Mouse (Mus musculus) cerebellum, adult 11 months (tissue): ENCODE data around the gene Kcna7.
A peak's percentile ranks its signal among the peaks of the same experiment; 100 is the strongest.
"Not testable (repeated sequence)": the region's sequence is repeated elsewhere in the genome, so short reads cannot be mapped to it uniquely, and the experiment has no call there.

ENCODE experiments used
- DNase-seq: peaks from one replicate; pipeline ENCODE4 v3.0.0; 2022

The Kcna7 gene

DNA sequence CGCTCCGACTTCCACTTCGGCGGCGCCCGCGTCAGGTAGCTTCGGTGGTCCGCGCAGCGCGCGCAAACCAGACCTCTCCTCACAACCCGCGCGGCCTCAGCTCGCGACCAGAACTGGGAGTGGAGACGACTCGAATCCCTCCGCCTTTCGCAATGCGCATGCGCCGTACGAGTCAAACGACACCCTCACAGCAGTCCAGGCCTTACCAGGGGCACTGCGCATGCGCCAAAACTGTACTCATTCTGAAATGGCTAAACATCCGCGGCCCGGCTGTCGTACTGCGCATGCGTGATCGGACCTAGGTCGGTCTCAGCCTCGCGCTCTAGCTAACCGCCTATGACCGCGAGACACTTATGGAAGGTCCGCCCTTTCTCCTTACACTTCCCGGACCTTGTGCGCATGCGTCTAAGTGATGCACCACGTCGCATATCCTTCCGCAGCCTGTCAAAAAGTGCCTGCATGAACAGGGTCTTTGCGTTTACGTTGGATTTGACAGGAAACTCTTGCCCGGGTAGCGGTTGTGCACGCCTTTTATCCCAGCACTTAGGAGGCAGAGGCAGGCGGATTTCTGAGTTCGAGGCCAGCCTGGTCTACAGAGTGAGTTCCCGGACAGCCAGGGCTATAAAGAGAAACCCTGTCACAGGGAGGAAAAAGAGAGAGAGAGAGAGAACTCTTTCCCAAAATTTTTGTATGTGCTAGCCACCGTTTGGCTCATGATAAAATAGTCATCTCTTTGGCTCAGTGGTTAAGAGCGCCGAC, 9.7 kb upstream of the Kcna7 start, which contains the start of gene Snrnp70:
TSS of gene Snrnp70 (minus strand) at position 165 of the 759 bp plus-strand sequence.
- peak; percentile 100 for DNase-seq

DNA sequence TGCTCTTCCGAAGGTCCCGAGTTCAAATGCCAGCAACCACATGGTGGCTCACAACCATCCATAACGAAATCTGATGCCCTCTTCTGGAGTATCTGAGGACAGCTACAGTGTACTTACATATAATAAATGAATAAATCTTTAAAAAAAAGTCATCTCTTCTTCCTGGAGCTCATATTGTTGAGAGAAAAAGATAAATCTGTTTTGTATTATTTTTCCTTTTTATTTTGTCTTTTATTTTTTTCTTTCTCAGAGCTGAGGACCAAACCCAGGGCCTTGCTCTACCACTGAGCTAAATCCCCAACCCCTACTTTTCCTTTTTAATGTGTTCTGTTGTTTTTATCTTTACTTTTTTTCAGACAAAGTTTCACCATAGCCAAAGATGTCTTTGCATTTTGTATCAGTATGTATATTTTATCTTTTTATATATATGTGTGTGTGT, 9.1 kb upstream of the Kcna7 start:
- not testable (repeated sequence) for DNase-seq

- DNase-seq = no peak
Observed at GRCm38 (mm10) chr7:45396787-45397186, 8.7 kb upstream of the Kcna7 start.

DNA sequence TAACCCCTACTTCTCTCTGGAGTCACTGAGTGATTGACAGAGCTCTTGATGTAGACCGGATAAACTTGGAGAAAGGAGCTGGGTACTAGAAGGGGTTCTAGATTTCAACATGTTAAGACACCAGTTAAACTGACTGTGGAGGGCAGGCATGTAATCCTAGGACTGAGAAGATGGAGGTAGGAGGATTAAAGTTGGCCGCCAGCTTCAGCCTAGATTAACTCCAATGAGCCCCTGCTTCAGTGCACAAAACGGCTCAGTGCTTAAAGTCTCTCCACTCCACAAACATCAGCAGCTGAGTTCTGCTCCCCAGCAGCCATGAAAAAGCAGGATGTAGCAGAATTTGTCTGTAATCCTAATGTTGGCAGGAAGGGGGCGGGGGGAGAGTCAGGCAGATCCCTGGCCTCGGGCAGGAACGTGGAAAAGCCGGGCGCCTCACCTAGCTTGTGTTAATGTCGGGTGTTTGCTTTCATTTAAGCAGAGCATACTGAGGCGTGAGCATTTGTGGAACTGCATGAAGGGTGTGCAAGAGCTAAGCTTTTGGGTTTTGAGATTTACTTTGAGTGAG, 3.9 kb upstream of the Kcna7 start:
- DNase-seq = no peak

DNA sequence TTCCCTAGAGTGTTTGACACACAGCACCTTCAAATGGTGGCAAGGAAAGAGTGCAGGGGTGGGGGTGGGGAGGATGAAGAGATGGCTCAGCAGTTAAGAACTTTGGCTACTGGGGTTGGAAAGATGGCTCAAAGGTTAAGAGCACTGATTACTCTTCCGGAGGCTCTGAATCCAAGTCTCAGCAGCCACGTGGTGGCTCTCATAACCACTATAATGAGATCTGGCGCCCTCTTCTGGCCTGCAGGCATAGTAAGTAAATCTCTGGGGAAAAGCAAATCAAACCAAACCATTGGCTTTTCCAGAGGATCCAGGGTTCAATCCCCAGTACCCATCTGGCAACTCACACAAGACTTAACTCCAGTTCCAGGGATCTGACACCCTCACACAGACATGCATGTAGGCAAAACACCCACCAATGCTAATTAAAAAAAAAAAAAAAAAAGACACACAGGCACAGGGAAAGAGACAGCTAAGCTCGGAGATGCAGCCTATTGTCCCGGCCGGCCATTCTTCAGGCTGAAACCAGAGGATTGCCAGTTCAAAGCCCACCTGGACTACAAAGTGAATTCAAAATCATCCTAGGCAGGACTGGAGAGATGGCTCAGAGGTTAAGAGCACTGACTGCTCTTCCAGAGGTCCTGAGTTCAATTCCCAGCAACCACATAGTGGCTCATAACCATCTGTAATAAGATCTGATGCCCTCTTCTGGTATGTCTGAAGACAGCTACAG, 1.8 kb upstream of the Kcna7 start:
- peak; percentile 34 for DNase-seq

GRCm38 (mm10) chr7:45406157-45407156, 1.0 kb downstream of the Kcna7 start:
- no peak for DNase-seq

DNA sequence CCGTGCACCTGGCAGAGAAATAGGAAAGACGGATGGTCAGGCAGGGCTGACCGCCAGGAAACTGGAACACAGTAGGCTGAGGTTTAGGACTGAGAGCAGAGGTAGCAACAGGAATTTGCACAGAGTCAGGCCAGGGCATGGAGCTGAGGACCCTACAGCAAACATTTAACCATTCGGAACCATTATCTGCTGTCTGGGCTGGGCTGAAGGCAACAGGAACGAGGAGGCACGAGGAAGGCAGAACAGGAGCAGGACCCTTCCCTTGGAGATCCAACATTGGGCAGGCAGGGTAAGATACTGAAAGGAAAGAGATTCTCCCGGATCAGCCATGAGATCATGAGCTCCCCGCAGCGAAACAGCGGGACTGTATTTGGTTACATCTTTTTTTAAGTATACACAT, 2.4 kb downstream of the Kcna7 start:
- no peak for DNase-seq

DNA sequence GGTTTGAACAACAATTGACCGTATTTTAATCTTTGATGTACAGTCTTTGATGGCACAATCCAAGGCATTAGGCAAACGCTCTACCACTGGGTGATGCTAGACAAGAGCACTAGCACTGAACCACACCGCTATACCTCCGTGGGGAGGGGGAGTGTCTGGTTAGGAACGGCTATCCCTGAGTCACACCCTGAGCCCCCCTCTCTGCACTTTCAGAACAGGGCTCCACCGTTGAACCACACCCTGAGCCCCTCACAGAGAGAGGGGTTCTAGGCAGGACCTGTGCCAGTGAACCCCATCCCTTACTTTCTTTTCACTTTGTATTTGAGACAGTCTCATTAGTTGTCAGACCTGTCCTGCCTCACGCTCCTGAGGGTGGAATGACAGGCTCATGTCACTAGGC, 2.9 kb downstream of the Kcna7 start:
- DNase-seq = no peak

DNA sequence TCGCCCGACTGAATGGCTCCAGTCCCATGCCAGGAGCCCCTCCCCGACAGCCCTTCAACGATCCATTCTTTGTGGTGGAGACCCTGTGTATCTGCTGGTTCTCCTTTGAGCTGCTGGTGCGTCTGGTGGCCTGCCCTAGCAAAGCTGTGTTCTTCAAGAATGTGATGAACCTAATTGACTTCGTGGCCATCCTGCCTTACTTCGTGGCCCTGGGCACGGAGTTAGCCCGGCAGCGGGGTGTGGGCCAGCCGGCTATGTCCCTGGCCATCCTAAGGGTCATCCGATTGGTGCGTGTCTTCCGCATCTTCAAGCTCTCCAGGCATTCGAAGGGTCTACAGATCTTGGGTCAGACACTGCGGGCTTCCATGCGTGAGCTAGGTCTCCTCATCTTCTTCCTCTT, 3.5 kb downstream of the Kcna7 start:
- no peak for DNase-seq

GRCm38 (mm10) chr7:45409497-45410163, 4.2 kb downstream of the Kcna7 start:
- no peak for DNase-seq

DNA sequence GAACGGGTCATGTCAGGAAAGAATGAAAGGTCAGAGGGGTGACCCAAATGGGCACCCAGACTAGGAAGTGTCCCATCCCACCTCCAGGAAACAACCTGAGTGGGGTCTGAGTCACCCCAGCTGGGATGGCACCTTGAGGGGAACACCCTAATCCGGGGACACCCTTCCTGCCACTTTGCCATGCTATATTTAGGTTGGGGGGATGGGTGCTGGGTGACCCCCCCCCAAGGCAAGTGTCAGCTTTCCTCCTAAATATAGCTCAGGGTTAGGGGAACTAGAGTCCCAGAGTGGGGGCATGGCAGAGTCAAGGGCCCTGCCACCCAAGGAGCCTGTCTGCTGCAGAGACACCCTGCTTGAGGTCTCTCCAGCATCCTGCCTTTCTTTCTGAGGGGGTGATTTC, 7.0 kb downstream of the Kcna7 start:
- no peak for DNase-seq

GRCm38 (mm10) chr7:45413113-45413863, 7.8 kb downstream of the Kcna7 start, which contains the start of gene Ntf5:
Gene Ntf5, plus strand, starts transcription at chr7:45413695.
- no peak for DNase-seq

GRCm38 (mm10) chr7:45413864-45414739, 8.6 kb downstream of the Kcna7 start:
- DNase-seq = no peak

GRCm38 (mm10) chr7:45414740-45415224, 9.3 kb downstream of the Kcna7 start:
- DNase-seq = no peak

DNA sequence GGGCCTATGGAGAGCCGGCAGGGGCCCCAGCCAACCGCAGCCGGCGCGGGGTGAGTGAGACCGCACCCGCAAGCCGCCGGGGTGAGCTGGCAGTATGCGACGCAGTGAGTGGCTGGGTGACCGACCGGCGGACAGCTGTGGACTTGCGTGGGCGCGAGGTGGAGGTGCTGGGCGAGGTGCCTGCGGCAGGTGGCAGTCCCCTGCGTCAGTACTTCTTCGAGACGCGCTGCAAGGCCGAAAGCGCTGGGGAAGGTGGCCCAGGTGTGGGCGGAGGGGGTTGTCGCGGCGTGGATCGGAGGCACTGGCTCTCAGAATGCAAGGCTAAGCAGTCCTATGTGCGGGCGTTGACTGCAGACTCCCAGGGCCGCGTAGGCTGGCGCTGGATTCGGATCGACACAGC, 10.2 kb downstream of the Kcna7 start:
- no peak for DNase-seq

DNA sequence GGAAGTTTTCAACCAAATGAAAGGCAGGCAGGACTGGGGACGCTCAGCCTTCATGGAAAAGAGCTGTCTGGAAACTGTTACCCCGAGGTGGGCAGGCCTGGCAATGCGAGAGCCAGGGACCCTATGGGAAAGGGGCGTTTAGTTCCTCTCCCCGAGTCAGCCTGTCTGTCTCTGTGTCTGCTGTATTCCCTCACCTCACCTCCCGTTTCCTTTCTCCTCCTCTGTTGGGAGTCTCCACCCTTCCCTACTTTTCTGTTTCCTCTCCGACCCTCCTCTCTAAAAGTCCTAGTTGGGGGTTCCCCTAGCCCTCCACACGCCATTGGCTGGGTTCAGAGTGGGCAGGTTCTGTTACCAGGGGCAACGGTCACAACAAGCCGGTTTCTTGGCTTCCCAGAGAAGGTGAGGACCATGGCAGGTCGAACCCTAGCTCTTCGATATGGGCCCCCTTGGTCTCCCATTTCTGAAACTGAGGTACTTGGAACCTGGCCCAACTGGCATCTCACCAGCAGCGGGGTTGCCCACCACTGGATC, 12.6 kb downstream of the Kcna7 start:
- no peak for DNase-seq

GRCm38 (mm10) chr7:45419859-45420614, 14.6 kb downstream of the Kcna7 start:
- no peak for DNase-seq

GRCm38 (mm10) chr7:45420615-45420919, 15.1 kb downstream of the Kcna7 start, which contains the start of gene Lhb:
Gene Lhb, plus strand, starts transcription at chr7:45420820.
- DNase-seq = no peak

GRCm38 (mm10) chr7:45421194-45421593, 15.7 kb downstream of the Kcna7 start:
- DNase-seq = no peak
